Mouse (Mus musculus): ENCODE measurements around the gene Gtsf1l. TPM values are rescaled to one million over a fixed set of nuclear protein-coding genes. Genes with fewer than 3 reads are reported as not detected.
"Not testable (repeated sequence)": the region's sequence is repeated elsewhere in the genome, so short reads cannot be mapped to it uniquely, and the experiment has no call there.

Gene Gtsf1l
- polyA plus RNA-seq, 1 experiment = not detected

DNA sequence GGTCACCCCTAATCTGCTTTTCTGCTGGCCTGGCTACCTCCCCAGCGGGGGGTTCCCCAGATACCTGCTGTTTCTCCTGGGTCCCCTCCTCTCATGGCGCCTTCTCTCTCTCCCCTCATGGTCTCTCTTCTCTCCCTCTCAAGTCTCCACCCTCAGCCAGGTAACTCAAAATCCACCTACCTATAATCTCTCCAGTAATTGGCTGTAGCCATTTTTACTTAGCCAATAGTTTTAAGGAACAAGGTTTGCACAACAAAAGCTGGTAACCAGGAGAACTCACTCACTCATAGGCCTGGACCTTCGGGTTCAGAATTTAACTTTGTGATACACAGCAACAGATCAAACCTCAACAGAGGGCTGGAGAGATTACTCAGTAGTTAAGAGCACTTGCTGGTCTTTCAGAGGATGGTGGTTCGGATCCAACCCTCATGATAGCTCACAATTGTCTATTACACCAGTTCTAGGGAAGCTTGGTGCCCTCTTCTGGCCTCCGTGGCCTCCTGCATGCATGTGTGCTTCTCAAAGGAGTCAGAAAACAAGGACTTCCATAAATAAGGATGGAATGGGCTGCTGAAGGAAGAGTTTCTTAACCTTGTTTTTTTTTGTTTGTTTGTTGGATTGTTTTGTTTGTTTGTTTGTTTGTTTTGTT, 1.9 kb upstream of the Gtsf1l start:
- 73% methylated on average over 5 of the region's 5 CpGs for WGBS
- DNase-seq (ENCODE audit: low read depth, low spot score) = no peak

DNA sequence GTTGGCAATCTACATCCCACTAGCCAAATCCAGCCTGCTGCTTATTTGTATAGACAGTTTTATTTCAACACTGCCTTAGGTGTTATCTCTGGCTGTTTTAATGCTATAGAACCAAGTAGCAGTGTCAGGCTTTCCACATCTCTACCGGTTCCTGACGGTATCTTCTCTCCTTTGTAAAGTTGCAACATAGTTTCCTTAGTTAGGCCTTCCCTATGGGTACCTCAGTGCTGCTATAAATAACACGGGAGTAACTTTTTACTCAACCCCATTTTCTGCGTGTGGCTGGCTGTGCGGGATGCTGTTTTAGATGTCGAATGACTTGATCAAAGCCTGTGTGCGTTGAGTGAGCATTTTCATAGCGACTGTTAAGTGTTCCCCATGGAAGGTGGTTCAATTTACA, 1.1 kb downstream of the Gtsf1l start:
- WGBS = 77% methylated on average over 8 of the region's 8 CpGs
- no peak for DNase-seq (ENCODE audit: low read depth, low spot score)

DNA sequence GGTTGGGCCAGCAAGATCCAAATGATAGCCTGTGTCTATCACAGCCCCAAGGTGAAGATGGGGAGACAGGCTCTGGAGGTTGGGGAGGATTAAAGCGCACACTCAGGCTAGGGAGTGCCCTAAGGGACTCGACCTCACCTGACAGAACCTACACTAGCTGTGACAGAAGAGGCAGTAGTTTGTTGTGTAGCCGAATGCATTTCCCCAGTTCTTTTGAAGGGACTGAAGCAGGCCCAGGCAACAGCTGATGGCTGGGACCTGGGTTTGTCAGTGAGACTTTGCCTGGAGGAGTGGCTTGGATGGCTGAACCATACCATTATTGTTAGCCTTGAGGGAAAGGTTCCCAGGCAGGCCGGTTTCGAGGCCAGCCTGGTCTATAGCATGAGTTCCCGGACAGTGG, 2.6 kb downstream of the Gtsf1l start:
- 90% methylated on average over 6 of the region's 6 CpGs for WGBS
- DNase-seq (ENCODE audit: low read depth, low spot score) = no peak

DNA sequence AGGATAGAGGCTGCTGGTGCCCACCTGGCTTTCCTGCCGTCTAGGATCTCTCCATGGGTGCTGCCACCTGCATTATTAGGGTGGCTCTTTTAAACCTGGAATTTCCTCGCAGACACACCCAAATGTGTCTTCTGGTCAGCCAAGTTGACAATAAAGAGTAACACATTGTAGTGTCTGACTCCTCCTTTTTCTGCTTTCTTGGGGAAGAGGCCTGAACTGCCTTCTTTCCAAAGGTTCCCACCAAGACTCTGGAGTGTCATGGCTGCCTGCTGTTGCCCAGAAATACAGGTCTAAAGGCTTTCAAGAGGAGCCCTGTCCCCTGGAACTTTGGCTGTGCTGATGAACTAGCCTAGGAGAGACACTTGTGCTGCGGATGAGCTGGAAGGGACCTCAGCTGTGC, 3.1 kb downstream of the Gtsf1l start:
- DNase-seq (ENCODE audit: low read depth, low spot score) = no peak
- WGBS = 71% methylated on average over 3 of the region's 3 CpGs

DNA sequence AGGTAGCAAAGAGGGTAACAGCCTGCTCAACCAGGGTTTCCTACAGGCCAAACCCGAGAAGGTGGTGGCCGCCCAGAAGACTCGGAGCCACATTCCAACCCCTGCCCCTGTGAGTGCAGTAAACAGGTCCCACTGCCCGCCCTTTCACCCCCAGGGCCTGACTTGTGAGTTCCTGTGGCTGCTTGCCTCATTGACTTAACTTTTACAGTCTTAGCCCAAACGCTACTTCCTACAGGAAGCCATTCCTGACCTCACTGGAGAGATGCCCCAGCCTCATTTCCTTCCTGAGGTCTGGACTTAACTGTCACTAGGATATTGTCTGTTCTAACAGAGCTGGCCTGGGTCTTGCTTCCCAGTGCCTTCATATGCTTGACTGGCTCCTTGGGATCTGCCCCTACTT, 5.1 kb downstream of the Gtsf1l start:
- DNase-seq (ENCODE audit: low read depth, low spot score) = no peak
- 77% methylated on average over 5 of the region's 5 CpGs for WGBS

DNA sequence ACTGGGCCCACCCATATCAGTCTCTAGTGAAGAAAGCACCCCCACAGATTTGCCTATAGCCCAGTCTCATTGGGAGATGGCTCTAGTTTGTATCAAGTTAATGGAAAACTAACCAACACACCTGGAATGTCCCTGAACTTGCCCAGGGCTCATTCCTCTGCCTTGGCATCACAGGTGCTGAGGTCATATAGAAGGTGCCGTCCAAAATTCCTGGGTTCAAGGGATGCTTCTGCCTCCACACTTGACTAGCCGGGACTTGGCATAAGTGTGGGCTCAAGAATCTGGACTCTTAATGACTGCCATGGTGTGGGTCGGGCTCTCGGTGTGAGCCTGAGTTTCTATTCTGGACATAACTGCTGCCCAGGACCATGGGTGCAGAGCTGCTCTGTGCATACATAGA, 8.6 kb downstream of the Gtsf1l start:
- WGBS = 96% methylated on average over 4 of the region's 4 CpGs

DNA sequence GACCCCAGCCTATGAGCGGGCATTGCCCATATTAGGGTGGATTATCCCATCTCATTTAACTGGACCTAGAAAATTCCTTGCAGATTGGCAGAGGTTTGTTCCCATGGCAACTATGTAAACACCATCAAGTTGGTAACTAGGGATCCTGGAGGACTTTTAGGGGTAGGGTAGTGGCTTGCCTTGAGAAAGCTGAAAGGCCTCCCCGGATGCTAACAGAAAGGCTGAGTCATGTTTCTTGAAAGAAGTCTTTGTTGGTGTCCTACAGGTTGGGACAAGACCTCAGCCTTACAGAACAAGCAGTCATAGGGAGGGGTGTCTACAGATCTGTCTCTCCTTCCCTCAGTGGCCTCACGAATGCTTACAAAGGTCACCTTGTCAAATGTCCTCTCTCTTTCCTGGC, 12.4 kb downstream of the Gtsf1l start:
- WGBS = 52% methylated on average over 3 of the region's 3 CpGs
- no peak for DNase-seq (ENCODE audit: low read depth, low spot score)

More for the DNA sequence above, 8.6 kb downstream of the Gtsf1l start:
- DNase-seq (ENCODE audit: low read depth, low spot score) = no peak

DNA sequence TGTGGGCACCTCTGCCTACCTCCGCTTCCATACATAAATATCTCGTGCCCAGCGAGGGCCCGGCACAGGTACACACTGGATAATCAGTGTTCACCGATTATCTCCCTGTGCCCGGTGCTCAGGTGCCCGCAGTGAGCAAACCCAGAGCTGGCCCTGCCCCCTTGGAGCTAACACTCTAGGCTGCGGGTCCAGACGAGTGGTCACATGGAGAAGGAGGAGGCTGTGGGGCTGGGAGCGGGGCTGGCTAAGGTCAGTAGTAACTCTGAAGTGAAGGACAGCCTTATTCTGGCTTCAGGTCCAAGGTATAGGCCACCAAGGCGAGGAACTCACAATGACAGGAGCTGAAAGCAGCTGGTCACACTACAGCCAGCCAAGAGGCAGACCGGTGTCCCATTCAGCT, 12.8 kb downstream of the Gtsf1l start:
- no peak for DNase-seq (ENCODE audit: low read depth, low spot score)
- WGBS = 82% methylated on average over 12 of the region's 12 CpGs

DNA sequence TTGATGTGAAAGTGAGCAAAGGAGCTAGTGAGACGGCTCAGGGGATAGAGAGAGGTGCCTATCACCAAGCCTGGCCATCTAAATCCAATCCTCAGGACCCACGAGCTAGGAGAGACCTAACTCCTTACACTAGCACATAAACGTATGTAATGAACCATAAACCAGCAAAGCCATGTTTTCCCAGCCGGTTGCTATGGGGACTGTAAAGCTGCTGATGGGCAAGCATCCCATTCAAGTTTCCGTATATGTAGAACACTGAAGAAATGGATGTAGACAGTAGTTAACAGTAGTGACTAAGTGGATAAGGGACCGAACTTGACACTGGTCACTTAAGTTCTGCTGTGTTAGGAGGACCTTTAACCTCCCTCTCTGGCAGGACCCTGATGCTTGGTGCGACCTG, 13.6 kb downstream of the Gtsf1l start:
- DNase-seq (ENCODE audit: low read depth, low spot score) = no peak
- WGBS = 56% methylated on average over 7 of the region's 7 CpGs

DNA sequence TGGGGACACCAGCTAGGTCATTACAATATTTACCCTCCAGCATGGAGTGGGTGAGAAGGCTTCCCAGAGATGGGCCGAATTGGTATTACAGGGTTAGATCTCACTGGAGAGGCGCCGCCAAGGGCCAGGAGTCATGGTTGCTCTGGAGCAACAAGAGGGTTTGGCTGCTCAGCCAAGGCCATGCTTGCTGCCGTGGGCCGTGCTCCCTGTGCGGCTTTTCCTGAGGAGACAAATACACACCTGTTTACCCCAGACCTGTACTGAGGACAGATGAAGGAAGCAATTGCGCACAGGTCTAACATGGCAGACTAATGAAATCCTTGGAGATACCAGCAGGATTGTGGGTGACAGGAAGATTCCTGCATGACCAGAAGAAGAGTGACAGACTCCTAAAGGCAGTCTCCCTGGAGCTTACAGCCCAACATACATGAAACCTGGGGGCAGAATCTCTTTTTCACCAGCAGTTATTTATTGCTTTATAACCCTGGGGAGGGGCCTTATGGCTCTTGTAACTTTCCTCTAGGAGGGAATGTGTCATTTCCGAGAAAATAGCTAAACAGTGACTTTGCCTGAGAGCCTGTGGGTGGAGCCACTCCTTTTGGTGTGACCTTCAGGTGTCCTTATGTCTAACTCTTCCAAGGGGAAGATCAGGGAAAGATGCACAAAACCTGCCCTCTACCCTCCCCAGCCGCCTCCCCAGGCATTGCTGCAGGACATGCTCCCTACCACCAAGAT, 14.5 kb downstream of the Gtsf1l start:
- 44% methylated on average over 9 of the region's 9 CpGs for WGBS
- DNase-seq (ENCODE audit: low read depth, low spot score) = no peak

DNA sequence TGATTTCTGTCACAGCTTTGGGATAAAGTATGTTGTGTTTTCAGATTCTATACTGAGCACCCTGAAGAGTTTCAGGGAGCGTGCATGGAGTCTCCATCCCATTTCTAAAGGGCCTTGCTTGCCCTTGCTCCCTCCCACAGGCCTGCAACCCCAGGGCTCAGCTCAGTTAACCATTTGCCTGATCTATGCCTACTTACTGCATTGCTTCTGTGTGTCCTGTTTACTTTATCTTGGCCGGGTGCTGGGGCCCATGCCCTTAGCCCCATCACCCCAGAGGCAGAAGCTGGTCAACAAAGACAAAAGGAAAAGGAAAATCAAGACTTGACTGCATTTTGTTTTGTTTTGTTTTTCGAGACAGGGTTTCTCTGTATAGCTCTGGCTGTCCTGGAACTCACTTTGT, 16.1 kb downstream of the Gtsf1l start:
- DNase-seq (ENCODE audit: low read depth, low spot score) = no peak
- 71% methylated on average over 3 of the region's 3 CpGs for WGBS

DNA sequence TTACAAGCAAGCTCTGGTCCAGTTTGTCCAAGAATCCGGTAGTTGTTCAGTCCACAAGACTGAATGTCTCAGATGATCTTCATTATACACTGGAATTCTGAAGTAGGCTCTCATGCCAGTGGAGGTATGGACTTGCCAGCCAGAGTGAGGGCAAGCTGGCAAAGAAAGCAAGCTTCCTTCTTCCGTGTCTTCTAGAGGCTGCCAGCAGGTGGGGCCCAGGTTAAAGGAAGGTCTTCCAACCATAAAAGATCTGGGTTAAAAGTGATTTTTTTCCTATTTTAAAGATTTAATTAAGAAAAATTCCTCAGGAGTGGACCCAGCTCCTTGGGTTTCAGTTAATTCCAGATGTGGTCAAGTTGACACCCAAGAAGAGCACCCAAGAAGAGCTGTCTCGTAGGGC, 17.4 kb downstream of the Gtsf1l start:
- no peak for DNase-seq (ENCODE audit: low read depth, low spot score)
- 54% methylated on average over 3 of the region's 3 CpGs for WGBS

DNA sequence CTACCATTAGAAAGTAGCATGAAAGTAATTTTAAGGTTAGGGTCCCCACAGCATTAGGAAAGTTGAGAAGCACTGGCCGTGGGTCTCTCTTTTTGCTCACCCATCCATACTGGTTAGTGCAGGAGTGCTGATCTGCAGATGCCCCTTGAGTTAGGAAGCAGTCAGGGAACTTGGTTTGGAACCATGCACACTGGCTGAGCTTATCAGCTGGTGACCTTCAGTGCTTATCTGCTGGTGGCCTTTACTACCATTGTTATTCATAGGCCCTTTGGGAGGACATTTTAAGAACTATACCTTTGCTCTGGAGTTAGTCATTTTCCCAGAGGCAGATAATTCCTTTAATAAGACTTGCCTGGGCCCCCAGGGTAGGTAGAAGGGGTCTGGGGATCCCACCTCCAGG, 20.4 kb downstream of the Gtsf1l start:
- WGBS = 92% methylated on average over 1 of the region's 1 CpGs
- no peak for DNase-seq (ENCODE audit: low read depth, low spot score)

DNA sequence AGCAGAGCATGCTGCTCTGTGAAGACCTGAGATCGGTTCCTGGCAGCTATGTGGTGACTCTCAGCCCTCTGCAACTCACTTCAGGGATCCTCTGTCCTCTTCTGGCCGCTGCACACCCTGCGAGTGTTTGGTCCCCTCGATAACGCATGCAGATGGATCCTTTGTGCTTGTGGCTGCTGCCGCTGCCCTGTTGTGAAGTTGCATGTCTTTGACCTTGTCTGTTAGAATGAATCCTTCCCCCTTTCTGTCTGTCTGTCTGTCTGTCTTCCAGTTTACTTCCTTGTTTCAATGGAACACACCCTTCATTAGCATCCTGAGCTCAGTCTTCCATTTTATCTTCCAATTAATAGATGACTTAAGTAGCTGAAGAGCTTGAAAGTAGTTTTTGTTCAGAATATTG, 21.3 kb downstream of the Gtsf1l start:
- DNase-seq (ENCODE audit: low read depth, low spot score) = no peak
- WGBS = 93% methylated on average over 6 of the region's 6 CpGs

DNA sequence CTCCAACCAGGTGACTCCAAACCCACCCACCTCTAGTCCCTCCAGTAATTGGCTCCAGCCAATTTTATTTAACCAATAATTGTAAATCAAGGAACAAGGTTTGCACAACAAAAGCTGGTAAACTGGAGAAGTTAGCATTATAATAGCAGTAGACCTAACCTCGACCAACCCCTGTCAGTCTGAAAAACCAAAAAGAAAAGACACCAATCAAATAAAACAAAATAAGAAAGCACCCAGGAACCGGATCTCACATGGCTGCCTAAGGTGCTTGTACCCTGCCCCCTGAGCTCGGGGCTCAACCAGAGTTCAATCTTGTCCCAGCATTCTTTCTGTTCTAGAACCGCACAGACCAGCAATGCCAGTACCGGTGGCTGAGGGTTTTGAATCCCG, 25.5 kb downstream of the Gtsf1l start:
- DNase-seq (ENCODE audit: low read depth, low spot score) = no peak
- 87% methylated on average over 6 of the region's 6 CpGs for WGBS

DNA sequence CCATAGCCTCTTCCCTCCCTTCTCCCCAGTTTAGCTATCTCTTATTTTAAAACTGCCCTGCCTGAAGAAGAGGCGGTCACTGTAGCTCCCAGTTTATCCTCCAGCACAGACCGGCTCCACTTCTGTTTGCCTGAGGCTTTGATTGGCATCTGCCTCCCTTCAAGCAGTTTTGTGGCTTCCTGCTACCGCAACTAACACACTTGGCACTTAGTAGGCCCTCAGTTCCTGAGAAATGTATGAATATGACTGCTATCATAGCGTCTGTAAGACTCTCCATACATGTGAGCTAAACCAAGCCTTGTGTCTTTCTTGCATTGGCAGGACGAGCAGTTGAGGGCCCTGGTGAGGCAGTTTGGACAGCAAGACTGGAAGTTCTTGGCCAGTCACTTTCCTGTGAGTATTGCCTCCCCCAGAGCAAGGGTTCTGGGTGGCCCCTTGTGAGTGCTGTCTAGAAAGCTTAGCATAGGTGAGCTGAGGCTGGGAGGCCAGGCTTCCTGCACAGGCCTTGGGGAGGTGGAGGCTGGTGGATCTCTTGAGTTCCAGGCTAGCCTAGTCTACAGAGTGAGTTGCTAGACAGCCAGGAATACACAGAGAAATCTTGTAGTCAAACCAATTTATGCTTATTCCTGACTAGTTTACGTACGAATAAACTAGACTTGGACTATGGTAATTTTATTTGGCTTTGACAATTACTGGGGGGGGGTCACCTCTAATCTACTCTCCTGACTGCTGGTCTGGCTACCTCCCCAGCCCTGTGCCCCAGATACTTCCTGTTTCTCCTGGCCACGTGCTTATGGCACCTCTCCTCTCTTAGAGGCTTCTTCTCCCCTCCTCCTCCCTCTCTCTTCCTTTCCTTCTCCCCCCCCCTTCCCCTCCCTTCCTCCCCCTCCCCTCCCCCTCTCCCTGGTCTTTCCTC, 26.2 kb downstream of the Gtsf1l start:
- 83% methylated on average over 8 of the region's 8 CpGs for WGBS
- DNase-seq (ENCODE audit: low read depth, low spot score) = no peak

DNA sequence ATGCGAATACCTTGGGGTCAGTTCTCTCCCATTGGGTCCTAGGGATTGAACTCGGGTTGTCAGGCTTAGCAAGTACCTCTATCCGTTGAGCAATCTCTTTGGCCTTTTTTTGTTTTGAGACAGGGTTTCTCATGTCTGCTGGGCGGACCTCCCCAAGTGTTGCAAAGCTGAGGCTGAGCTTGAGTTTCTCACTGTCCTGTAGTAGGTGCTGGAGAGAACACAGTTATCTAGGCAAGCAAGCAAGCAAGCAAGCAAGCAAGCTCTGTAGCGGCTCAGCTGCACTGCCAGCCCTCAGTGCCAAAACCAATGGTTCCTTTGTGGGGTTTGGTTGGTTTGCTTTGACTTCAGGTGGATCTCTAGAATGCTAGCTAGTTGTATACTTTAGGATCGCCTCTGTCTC, 27.0 kb downstream of the Gtsf1l start:
- DNase-seq (ENCODE audit: low read depth, low spot score) = no peak
- 87% methylated on average over 6 of the region's 6 CpGs for WGBS

DNA sequence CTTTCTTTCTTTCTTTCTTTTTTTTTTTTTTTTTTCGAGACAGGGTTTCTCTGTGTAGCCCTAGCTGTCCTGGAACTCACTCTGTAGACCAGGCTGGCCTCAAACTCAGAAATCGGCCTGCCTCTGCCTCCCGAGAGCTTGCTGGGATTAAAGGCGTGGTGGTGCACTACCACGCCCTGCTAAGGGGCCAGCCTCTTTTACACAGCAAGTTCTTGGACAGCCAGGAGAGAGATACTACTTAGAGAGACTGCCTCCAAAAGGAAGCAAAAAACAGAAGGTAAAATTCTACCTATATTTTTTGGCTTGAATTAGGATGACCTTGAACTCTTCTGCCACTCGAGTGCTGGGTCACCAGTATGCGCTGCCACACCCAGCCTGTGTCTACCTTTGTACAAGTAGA, 28.7 kb downstream of the Gtsf1l start:
- not testable (repeated sequence) for DNase-seq (ENCODE audit: low read depth, low spot score)
- WGBS = 81% methylated on average over 7 of the region's 7 CpGs

DNA sequence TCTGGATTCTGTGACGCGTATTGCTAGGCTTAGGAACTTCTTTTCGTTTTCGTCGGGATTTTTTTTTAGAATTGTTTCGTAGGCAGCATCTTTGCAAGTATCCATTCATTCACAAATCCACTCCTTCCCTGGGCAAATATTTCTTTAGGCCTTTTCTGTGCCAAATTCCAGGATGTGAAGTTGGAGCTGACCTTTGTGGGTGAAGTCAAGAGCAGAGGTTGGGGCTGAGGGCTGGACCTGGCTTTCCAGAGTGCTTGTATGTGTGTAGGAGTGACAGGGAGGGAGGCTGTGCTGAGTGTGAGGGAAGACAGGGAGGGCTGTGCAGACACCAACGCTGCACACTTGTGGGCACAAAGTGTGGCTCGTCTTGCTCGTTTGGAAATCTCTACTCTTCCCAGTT, 31.1 kb downstream of the Gtsf1l start:
- 88% methylated on average over 9 of the region's 9 CpGs for WGBS
- DNase-seq (ENCODE audit: low read depth, low spot score) = no peak

DNA sequence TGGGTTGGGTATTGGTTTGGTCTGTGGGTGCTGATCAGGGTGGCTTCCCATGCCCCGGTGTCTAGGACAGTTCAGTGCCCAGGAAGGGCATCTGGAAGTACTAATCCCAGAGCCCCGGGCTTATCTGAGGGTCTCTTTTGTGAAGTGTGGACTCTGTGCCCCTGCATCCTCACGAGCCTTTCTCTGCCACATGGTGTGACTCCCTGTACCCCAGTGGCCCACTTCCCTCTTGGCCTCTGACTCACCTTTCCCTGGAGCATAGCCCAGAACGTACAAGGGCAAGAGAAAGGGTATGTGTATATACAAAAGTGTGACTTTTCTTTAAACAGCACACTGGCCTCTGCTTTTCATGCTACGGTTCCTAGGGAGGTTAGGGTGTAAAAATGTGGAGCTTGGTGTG, 31.9 kb downstream of the Gtsf1l start:
- WGBS = 28% methylated on average over 5 of the region's 5 CpGs

More for the DNA sequence above, 31.9 kb downstream of the Gtsf1l start:
- DNase-seq (ENCODE audit: low read depth, low spot score) = no peak
